Mouse (Mus musculus): ENCODE results near the gene Tmtc1.
A peak's percentile ranks its signal among the peaks of the same experiment; 100 is the strongest.

The Tmtc1 gene

DNA sequence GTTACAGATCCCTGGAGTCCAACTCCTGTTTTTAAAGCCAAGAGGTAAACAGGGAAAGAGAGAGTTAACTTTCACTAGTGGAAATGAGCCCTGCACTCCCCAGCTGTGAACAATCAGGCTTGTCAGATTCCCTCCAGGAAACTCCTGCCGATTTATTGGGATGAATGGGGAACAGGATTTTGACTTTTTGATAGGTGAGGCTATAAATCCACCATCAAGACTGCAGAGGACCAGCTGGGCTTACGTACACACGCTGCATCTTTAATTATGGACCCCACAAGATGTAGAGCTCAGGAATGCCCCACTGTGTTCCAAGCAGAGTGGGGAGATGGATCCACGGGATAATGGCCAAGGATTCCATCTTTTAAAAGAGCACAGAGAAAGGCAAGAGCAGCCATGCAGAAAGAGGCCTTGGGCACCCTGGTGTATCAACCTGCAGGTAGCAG lies 77.1 kb downstream of the Tmtc1 start:
- DNase-seq = no peak

DNA sequence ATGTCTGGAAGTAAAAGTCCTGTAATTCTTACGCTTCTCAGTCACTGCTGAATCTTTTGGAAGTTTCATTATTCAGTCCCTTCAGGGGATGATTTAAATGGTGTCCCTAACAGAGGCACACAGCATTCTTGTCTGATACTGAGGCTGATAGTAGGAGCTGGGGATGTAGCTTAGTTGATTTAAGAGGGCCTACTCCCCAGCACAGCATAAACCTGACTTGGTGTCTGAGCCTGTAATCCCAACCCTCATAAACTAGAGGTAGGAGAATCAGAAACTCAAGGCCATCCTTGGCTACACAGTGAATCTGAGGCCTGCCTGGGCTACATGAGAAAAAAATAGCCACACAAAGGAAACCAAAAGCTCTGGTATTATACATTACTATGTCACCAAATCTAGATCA lies 77.6 kb downstream of the Tmtc1 start:
- no peak for DNase-seq

DNA sequence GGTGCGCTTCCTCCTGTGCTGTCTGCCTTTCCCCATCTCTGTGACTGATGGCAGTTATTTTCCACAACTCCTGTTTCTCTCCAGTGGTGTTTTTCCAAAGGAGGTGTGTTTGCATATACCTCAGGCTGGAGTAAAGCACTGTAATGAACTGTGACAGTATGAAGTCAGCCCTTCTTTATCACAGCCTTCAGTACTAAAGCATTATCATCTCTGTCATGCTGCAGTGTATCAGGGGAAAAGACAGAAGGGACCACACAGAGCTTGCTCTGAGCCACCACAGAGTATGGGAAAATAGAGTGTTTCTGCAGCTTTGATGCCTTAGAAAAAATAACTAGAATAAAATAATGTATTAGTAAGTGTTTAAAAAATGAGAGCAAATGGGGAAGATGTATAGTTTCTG lies 81.0 kb downstream of the Tmtc1 start:
- DNase-seq = peak; percentile 27

DNA sequence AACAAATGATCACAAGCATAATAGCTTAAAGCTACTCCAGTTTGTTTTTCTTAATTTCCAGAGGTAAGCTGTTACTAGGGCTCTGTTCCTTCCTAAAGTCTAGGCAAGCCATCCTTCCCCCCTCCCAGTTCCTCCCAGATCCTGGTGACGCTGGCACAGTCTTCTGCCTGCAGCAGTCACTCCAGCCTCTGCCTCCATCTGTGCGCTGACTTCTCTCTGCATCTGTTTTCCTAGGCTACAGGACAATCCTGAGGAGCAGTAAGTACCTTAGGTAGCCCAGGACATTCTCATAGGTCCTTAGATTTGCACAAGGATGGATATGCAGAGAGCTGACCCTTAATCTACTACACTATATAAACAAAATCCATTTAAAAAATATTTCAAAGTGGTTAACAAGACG lies 81.7 kb downstream of the Tmtc1 start:
- no peak for DNase-seq

DNA sequence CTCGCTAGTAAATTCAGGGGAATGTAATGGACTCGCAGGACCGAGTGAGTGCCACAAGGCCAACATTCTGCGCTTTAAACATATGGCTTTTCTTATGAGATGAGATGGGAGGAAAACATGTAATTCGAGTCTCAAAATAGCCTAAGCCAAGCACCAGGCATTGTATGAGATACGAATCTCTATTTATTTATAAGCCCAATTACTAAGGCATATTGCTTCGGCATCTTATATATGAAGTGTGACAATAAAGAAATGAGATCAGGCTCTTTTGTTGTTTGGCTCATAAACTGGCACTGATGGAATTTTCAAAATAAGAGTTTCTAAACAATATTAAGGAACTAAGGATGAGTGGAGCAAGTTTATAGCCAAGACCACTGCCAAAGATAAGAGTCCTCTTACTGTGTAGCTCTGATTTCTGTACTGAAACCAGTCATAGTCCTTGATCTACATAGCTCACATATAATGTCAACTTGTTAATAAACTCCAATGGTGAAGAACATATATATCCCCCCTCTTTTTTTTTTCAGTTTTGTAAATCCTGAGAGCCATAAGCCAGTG lies 84.8 kb downstream of the Tmtc1 start:
- no peak for DNase-seq

DNA sequence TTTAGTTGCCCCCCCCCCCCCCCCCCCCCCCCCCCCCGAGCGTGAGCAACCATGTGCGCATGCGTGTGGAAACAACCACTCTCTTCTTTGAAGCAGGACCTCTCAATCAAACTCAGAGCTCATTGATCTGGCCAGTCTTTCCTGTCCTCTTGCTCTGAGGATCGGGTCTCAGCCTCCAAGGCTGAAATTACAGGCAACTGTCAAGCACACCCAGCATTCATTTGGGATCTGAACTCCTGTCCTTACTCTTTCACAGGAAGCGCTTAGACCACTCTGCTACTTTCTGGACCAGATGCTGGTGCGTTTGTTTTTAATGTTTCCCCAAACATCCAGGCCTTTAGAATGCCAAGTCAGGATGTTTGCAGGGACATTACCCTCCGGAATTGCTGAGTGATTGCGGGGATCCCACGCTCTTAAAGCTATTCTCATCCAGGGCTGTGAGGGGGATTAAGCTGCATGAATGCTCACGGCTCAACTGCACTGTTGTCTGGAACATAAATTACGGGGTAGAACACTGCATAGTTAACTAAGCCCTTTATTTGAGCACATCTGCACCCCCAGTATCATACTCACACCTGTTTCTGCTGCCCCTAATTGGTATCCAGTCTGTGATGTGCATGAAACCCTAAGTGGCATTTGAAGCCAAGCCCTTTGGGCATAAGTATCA lies 85.5 kb downstream of the Tmtc1 start:
- no peak for DNase-seq

DNA sequence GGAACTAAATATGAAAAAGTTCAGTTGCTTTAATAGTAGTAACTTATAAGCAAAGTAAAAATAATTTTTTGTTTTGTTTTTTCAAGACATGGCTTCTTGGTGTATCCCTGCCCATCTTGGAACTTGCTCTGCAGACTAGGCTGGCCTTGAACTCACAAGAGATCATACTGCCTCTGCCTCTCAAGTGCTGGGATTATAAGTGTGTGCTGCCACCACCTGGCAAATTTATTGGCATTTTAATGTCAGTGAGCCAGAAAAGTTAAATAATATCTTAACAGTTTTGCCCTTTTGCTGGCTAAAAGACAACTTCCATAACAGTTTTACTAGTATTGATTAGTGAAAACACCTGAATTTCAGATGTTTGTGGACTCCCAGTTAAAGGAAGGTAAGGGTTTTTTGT lies 88.0 kb downstream of the Tmtc1 start:
- no peak for DNase-seq

DNA sequence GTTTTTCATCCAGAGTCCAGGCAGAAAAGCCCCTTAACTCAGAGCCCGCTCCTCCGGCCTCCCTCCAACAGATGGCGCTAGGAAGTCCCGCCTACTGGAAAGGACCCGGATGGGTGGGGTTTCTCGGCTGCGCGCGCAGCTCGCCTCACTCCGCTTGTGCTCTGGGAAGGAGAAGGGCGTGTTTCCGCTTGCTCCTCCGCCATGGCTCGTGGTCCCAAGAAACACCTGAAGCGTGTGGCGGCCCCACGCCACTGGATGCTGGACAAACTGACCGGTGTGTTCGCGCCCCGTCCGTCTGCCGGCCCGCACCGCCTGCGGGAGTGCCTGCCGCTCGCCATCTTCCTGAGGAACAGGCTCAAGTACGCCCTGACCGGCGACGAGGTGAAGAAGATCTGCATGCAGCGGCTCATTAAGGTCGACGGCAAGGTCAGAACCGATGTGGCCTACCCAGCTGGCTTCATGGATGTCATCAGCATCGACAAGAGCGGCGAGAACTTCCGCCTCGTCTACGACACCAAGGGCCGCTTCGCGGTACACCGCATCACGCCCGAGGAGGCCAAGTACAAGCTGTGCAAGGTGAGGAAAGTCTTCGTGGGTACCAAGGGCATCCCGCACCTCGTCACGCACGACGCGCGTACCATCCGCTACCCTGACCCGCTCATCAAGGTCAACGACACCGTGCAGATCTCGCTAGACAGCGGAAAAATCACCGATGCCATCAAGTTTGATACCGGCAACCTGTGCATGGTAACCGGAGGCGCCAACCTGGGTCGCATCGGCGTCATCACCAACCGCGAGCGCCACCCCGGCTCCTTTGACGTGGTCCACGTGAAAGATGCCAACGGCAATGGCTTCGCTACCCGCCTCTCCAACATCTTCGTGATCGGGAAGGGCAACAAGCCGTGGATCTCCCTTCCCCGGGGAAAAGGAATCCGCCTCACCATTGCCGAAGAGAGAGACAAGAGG lies 89.4 kb downstream of the Tmtc1 start:
- peak; percentile 36 for DNase-seq

DNA sequence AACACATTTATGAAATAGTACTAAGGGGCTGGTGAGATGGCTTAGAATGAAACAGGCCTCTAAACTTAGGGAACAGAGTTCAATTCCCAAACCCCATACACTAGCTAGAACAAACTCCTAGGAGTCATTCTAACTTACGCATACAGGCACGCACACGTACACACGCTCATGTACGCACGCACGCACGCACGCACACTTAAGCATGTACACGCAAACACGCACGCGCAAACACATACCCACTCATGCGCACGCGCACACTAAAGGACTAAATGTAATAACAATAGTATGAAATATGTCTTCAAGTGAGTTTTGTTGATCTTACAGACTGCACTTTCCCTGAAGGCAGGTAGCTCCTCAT lies 90.1 kb downstream of the Tmtc1 start:
- DNase-seq = no peak

DNA sequence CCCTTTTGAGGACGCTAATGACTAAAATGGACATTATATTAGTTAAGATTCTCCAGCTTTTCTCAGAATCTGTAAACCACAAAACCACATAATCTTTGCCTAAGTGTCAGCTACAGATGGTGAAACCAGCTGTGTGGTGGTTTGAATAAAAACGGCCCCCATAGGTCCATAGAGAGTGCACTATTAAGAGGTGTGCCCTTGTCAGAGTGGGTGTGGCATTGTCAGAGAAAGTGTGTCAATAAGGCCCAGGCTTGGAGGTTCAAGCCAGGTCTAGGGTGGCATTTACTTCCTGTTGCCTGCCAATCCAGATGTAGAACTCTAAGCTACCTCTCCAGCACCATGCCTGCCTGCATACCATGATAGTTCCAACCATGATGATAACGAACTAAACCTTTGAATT lies 99.2 kb downstream of the Tmtc1 start:
- DNase-seq = no peak

DNA sequence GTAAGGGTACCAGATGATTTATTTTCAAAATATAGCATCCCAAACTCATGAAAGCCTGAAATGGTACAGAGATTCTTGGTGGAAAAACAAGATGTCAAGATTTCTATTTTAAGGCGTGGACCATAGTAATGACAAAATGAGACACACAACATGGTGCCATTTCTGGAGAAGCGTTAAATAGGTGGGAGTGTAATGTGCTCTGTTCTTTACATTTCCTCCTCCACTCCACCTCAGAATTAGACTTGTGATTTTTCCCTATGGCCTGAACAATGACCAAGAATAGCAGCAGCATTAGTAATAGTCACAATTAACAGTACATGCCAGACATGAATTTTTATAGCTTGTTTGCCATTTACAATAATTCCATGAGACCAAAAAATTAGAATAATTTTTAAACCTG lies 102.0 kb downstream of the Tmtc1 start:
- DNase-seq = no peak

DNA sequence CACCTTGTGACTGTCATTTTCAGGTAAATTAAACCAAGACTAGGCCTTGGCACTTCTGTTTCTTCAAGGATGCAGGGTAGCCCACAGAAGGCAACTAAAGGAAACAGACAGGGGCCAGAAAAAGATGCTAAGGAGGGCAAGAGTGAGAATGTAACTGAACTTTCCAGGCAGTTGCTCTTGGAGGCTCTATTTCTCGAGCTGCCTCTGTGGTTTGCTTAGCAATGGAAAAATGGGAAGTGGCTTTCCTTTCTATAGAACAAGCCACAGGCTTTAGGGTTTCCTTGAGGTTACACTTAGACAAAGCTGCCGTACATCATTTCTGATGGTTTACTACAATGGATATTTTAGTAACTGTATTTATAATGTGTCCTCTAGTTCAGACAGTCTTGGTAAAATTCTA lies 102.4 kb downstream of the Tmtc1 start:
- no peak for DNase-seq

DNA sequence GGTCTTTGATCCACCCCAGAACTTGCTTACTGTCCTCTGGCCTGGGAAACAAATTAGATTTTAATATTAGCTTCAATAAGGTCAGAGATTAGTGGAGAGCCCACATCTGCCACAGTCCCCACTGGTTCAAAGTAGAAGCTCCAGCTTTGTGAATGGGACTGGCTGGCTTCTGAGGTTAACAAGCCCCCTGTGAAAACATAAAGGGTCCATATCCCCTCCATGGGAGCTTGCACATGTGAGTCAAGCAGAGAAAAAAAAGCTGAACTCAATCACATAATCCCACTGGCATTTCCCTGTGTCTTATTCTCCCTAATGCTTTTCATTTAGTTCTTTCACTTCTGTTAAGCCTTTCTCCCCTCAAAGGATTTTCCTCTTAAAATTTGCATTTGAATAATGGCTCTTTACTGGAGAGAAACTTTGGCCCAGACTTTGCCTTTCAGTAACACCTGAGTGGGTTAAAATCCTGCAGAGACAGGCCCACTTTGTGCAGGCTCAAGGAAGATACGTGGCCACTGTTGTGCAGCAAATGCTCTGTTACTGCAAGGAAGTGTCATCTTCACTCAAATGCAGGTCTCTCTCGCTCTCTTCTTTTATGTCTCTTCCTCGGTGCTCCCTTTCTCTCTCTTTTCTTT lies 105.7 kb downstream of the Tmtc1 start:
- DNase-seq = no peak

DNA sequence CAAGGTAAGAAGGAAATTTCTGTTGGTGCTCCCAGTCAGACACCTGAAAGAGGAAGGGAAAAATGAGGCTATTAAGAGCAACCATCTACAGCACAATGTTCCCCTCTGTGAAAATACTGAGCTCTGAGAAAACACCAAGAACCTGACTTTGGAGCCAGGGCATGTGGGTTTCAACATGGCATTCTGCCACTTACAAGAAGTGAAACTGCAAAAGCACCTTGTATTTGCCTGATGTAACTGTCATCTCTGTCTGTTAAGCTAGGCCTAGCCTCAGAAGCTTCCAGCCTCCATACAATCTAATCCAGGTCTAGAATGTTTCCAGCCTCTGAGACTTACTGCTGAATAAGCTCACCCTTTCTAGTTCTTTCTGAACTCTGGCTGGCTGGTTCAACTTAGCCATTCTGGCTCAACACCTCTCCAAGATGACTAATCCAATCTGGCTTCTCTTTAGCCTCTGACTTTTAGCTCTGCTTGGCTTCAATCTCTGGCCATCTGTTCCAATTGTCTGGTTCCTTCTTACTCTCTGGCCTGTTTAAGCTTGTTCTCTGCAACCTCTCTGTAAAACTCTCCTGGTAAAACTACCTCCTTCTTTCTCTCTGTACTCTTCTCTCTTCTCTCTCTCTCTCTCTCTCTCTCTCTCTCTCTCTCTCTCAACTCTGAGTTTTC lies 107.8 kb downstream of the Tmtc1 start:
- DNase-seq = no peak

DNA sequence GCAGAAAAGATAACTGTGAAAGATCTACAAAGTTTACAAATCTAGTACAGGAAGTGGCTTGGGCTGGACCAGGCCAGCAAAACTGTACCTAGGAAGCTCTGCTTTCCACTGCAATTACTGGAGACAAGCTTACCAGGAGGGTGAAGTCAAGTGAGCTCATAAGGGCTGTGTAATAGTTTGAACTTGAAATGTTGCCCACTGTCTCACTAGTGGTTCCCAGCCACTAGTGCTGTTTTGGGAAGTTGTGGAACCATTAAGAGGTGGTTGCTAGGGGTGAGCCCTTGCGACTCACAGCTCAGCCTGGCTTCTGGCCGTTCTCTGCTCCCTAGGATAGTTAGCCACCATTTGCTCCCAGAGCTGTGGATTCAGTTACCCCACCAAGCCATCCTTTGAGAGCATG lies 112.3 kb downstream of the Tmtc1 start:
- DNase-seq = no peak

DNA sequence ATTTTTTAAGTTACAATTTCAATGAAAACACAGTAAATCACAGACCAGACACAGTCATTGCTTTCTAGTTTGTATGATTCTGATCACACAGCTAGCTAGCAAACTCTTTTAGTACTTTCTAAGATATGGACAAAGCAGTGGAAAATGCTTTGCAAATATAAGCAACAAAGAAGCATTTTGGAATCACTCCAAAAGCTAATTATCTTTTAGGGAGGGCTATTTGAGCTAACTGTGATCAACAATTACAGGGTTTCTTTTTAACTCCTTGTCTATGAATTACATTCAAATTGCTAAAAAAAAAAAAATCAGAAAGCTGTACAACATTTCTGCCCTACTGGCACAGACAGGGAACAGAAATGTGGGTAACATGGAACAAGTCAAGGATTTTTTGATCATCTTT lies 114.2 kb downstream of the Tmtc1 start:
- DNase-seq = no peak

DNA sequence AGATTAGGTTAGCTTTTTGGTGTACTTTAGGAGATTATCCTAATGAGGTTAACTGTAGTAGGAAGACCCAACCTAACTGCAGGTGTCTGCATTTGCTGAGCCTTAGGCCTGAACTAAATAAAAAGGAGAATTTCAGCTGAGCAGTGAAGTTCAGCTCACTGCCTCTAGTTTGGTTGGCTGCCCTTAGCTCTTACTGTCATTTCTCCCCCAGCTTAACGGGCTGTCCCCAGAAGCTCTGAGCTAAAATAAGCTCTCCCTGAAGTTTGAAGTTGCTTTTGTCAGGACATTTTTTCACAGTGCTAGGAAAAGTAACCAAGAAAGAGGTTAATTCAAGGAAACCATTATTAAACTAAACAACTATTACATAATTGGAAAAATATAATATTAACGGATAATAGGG lies 115.3 kb downstream of the Tmtc1 start:
- DNase-seq = no peak

DNA sequence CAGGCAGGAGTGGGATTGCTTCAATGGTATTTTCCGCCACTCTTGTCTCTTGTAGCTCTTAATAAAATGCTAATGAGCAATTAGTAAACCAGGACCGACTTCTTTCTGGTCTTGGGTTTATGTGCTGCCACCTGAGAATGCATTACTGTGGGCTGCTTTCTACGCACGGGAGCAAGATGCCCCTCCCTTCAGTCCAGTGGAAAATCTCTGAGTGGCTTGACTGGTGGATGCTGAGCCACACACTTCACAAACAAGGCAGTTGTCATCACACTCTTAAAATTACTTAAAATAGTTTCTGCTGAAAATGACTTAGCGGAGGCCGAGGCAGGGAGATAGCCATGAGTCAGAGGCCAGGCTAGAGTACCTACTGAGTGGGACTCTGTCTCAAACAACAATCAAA lies 116.1 kb downstream of the Tmtc1 start:
- DNase-seq = no peak

DNA sequence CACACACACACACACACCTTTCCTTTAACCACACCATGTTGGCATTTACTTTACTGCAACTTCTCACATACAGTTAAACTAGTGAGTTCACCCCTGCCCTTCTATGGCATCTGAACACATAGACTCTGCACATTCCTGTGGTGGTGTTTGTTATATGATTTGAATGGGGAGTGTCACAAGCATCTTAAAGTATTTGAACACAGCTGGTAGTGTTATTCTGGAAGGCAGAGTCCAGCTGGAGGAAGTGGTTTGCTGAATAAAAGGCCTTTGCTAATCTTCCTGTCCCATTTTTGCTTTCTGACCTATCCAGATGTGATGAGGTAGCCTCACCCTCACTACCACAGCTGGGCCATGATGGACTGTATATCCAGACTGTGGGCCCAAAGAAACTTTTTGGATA lies 125.5 kb downstream of the Tmtc1 start:
- no peak for DNase-seq

DNA sequence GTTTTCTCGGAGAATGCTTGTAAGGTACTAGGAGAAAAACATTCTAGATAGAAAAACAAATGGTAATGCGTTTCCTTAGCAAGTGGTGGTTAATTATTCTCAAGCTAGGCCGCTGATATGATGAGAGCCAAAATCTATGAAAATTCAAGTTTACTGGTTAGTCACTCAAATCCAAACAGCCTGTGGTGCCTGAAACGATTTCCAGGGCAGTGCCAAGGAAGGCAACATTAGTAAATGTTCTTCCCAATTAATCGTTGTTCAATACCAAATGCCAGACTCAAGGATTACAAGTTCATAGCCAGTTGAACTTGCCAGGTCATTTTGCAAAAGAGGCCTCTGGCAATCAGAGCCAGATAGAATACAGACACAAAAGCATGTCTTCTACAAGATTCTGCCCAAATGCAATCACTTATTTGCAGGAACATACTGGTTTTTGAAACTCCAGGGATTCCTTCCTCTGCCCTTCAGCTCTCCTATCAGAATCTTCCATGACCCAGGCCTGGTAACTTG lies 128.6 kb downstream of the Tmtc1 start:
- no peak for DNase-seq

DNA sequence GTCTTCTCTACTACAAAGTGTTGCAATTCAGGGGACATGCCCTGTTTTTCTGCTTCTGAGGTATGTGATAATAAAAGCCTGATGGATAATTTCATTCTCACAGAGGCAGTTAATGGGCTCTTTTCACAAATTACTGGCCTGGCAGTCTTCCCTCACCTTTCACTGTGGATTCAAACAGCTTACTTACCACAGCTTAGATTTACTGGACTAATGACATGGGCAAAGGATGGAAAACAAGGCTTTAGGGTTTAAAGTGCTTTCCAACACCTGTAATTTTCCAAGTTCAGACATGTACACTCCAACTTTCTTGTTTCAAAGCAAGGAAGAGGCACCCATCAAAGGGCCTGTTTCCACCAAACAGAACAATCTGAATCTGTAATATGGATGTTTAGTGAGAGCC lies 129.1 kb downstream of the Tmtc1 start:
- DNase-seq = no peak

DNA sequence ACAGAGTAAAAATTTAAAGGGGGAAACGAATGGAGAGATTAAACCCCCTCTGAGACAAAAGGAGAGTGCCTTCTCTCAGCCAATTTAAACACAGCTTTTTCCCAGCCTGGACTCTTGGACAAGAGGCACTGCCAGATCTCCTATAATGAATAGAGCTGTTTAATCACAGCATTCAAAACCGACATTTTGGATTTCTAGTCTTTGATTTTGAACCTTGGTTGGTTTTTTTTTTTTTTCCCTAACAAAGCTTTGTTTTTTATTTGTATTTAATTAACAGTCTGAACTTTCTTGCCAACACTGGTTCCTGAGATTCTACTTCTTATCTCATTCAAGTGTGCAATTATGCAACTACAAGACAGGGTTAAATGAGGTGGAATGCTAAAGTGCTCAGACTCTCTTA lies 133.2 kb downstream of the Tmtc1 start:
- DNase-seq = no peak

DNA sequence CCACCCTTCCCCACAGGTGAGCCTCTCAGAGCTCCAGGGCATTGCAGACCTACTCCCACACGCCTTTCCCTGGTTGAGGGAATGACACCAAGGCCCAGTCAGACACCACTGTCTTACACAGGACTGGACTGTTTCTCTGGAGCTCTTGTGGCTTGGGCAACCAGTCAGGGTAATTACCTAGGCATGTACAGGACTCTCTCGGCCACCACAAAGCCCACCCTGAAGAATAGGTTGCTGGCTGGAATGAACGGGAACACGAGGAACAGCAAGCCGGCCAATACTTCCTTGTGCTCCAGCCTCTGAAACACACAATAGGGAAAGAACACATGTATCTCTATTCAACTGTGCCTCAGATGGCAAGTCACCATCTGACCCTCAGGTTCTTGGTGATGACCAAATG lies 138.4 kb downstream of the Tmtc1 start:
- no peak for DNase-seq

Data from kidney, adult 11 months (tissue).